Mouse (Mus musculus) activated CD4-positive, CD25-positive, alpha-beta regulatory T cell, adult 9 weeks (primary cell): ENCODE measurements around the gene Rnf212. TPM values are rescaled to one million over a fixed set of nuclear protein-coding genes. Genes with fewer than 3 reads are reported as not detected.

ENCODE experiments used
- polyA plus RNA-seq: library from polyadenylated mRNA; unstranded; fragments of 100-300 nt; shearing (Covaris generic); gene quantifications from one replicate; pipeline ENCODE4 v1.2.1, GENCODE M21; 2017

Gene Rnf212
- not detected for polyA plus RNA-seq

GRCm38 (mm10) chr5:108774630-108775306 is at the start of gene Rnf212:
TSS of gene Rnf212 (minus strand) at chr5:108774982.

GRCm38 (mm10) chr5:108808750-108809149 is 34.0 kb upstream of the Rnf212 start, which contains the start of gene Vmn2r8:
TSS of gene Vmn2r8 (minus strand) at chr5:108808850.

GRCm38 (mm10) chr5:108795263-108795662 is 20.5 kb upstream of the Rnf212 start, which contains the start of gene Tmed11:
TSS of gene Tmed11 (minus strand) at chr5:108795363.

GRCm38 (mm10) chr5:108692271-108692670 is 82.5 kb downstream of the Rnf212 start, which contains the start of gene Fgfrl1:
TSS of gene Fgfrl1 (plus strand) at chr5:108692382.

Other genes starting within 250 kb of the Rnf212 start
- not detected for gene Cplx1, start 225.0 kb downstream of the Rnf212 start, polyA plus RNA-seq
- gene Gak, start 145.2 kb downstream of the Rnf212 start, polyA plus RNA-seq, result 153 TPM
- gene Tmem175, start 145.2 kb downstream of the Rnf212 start, polyA plus RNA-seq, result 42.7 TPM
- 50.5 TPM for gene Idua, start 114.7 kb downstream of the Rnf212 start, polyA plus RNA-seq
- 15.6 TPM for gene Dgkq, start 105.3 kb downstream of the Rnf212 start, polyA plus RNA-seq
- 0.12 TPM for gene Slc26a1, start 99.4 kb downstream of the Rnf212 start, polyA plus RNA-seq
- not detected for gene Fgfrl1, start 82.6 kb downstream of the Rnf212 start, polyA plus RNA-seq
- gene Tmed11, start 20.4 kb upstream of the Rnf212 start, polyA plus RNA-seq, result not detected
- not detected for gene Vmn2r8, start 33.9 kb upstream of the Rnf212 start, polyA plus RNA-seq
- not detected for gene Vmn2r9, start 77.6 kb upstream of the Rnf212 start, polyA plus RNA-seq
- not detected for gene Vmn2r10, start 231.5 kb upstream of the Rnf212 start, polyA plus RNA-seq